Mouse (Mus musculus): Measurements from ENCODE around the gene Arid1b.

Gene Arid1b

DNA sequence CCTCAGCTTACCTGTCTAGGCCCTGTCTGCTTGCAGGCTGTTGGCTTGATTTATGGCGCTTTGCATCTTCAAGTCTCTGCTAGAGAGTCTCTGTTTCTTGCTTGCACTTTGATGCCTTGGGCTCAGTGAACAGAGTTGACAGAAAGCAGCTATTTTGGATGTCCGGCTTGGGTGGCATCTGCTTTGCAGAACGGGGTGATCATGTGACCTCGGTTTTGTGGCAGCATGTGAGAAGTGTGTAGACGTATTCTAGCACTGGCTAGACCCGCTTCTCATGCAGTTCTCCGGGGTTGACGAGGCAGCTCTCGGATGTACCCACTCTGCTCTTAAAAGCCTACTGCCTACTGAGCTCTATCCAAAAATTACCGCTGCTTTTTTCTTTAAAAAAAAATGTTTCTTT is 22.9 kb downstream of the Arid1b start:
- no peak for DNase-seq (ENCODE audit: low spot score in 2 of 2)

GRCm38 (mm10) chr17:5021303-5022003 is 27.3 kb downstream of the Arid1b start:
- DNase-seq (ENCODE audit: low spot score in 2 of 2): no peak

DNA sequence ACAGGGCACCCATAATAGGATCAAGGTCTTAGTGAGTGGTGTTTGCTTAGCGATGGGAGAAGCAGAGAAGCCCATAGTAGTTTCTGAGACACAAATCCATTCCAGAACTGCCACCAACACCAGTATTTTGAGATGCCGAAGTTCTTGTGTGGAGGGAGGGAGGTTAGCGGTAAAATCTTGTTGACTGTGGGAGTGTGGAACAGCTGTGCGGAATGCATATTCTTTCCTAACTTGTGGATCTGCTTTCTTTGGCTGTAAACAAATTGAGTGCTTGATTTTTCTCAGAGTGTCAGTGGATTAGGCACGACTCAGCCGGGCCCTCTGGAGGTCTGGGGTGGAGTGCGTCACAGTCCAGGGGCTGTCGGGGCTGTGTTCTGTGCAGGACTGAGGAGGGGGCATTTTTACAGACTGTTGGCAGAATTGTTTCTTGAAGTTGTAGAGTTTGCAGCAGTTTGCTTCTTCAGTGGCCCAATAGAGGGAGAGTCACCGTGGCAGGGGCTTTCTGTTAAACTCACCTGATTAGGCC is 27.9 kb downstream of the Arid1b start:
- no peak for DNase-seq (ENCODE audit: low spot score in 2 of 2)

DNA sequence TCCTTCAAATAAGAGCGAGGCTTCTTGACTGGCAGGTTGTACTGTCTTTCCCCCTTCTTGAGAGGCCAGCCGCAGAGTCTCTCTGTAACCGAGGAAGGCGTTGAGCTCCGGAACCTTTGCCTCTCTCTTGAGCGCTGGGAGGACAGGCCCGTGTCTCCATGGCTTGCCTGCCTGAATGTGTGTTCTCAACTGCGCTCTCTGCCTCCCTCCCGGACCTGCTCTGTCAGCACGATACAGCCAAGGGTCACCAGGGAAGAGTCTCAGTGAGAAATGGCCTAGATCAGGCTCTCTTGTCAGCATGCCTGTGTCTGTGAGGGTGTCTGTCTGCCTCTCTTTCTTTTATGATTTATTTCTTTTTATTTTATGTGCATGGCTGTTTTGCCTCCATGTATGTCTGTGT is 29.6 kb downstream of the Arid1b start:
- no peak for DNase-seq (ENCODE audit: low spot score in 2 of 2)

- DNase-seq (ENCODE audit: low spot score in 2 of 2): no peak
These were observed 31.3 kb downstream of the Arid1b start for GRCm38 (mm10) chr17:5025400-5025799.

GRCm38 (mm10) chr17:5026578-5026977 is 32.4 kb downstream of the Arid1b start:
- no peak for DNase-seq (ENCODE audit: low spot score in 2 of 2)

DNA sequence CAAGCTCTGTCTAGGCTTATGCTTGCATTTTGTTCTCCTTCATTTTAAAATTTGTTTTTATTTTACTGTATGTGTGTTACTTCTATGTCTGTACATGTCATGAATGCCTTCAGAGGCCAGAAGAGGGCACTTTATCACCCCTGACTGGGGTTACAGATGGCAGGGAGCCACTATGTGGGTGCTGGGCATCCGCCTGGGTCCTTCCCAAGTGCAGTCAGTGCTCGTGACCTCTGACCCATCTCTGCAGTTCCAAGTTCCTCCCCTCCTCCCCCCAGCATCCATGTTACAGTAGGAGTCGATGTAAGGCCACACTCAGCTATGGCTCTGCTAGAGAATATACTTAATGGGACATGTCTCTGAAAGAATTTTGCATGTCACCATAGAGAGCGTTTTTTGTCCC is 35.0 kb downstream of the Arid1b start:
- no peak for DNase-seq (ENCODE audit: low spot score in 2 of 2)

GRCm38 (mm10) chr17:5030290-5030689 is 36.2 kb downstream of the Arid1b start:
- DNase-seq (ENCODE audit: low spot score in 2 of 2): no peak

DNA sequence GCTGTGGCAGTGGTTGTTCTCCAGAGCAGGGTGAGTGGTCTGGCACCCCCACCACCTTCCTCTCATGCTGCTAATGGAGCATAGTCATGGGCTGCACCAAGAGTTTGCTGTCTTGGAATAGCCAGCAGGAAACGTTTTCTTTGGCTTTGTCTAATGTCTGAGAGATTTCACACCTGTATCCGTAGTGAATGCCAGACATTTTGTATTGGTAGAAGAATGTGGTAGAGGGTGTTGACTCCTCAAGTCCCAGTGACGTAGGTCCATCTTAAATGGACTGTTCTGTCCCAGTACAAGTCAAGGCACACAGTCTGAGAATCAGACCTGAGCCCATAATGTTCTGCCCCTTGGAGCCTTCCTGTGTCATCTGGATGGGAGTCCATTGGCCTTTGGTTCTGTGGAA is 39.2 kb downstream of the Arid1b start:
- no peak for DNase-seq (ENCODE audit: low spot score in 2 of 2)

DNA sequence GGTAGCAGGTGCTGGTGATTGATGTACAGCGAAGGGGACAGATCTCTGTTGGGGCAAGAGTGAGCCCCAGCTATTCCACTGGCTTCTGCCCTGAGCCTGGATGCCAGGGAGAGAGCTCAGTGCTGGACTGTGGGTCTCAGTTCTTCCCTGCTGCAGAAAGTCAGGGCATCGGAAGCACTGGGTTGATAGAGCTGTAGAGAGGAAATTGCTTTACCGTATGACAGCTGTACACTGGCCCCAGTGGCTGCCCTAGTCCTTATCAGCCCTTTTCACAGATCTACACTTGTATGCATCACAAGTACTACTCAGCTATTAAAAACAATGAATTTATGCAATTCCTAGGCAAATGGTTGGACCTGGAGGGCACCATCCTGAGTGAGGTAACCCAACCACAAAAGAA is 40.1 kb downstream of the Arid1b start:
- DNase-seq (ENCODE audit: low spot score in 2 of 2): no peak

GRCm38 (mm10) chr17:5036200-5036835 is 42.2 kb downstream of the Arid1b start:
- no peak for DNase-seq (ENCODE audit: low spot score in 2 of 2)

DNA sequence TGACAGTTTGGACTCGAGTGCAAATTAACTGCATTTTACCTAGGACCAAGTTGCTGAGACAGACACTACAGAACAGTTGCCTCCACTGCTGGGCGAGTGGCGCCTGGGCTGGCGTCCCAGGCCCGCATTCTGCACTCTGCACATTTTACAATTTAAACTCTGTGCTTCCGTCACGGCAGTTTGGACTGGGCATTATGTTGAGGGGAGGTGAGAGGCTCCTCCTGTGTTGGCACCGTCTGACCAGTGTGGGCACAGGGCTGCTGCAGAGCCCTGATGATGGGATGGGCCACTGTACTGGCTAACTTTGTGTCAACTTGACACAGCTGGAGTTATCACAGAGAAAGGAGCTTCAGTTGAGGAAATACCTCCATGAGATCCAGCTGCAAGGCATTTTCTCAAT is 43.1 kb downstream of the Arid1b start:
- DNase-seq (ENCODE audit: low spot score in 2 of 2): no peak

DNA sequence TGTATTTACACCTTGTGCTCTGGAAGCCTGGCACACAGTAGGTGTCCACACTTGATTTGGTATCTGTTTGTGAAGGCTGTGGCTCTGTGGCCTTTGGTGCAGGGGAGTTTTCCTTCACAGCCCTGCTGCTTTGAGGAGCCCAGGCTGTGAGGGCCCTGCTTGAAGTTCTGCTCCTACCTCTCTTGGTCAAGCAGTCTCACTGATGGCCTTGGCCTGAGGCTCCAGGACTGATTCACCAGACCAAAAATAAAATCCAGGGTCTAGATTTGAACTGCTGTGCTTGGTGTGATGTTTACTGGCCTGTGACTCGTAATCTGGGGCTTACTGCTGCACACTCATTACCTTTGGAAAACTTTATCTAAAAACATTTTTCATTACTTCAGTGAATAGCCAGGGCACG is 45.7 kb downstream of the Arid1b start:
- no peak for DNase-seq (ENCODE audit: low spot score in 2 of 2)

DNA sequence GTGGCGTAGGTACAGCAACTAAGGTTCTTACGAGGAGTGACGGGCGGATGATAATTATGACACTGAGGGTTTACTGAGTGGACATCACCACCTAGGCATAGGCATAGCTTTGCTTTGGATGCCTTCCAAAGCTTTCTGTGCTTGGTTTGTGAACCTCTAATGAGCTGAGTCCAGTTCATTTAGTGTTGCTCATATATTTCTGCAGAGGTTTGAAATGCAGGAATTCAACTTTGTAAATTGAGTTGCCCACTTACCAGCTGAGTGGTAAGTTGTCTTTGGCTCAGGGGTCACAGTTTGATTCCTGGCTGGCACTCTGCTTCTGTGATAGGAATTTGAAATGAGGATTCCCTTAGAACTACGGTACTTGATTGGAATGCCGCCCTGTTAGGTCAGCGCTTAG is 49.7 kb downstream of the Arid1b start:
- no peak for DNase-seq (ENCODE audit: low spot score in 2 of 2)

DNA sequence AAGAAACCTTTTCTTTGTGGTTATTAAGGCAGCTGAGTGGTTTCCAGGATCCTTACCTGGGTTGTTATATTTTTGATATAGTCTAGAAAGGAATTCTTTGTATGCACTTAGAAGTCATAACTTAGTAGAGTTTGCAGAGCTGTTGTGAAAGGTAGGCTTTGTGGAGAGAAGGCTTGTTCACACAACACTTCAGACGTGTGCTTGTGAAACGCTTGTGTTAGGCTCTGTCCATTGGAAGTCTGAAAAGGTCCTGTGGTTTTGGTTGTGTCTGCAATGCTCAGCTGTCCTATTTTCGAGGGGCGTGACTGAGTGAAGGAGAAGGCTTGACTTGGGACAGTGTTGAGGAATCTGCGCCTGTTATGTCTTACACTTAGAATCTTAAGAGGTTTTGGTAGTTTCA is 51.5 kb downstream of the Arid1b start:
- no peak for DNase-seq (ENCODE audit: low spot score in 2 of 2)

DNA sequence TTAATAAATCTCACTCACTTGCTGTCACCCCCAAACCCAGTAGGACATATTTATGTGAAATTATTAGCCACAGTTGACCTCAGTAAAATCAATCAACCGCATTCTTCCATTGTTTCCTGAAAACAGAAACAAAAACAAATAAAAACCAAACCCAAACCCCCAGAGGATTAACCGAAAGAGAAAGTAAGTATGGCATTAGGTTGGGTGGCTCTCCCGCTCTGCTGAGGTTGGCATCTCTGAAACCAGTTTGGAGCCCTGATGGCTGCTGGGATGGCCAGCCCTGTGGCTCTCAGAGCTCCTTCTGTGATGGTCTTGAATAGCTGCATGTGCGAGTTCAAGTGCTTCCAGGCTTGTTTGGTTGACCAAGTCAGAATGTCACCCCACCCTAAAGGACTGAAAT is 53.2 kb downstream of the Arid1b start:
- DNase-seq (ENCODE audit: low spot score in 2 of 2): no peak

- DNase-seq (ENCODE audit: low spot score in 2 of 2): no peak
These were observed 56.1 kb downstream of the Arid1b start for GRCm38 (mm10) chr17:5050266-5050665.

- DNase-seq (ENCODE audit: low spot score in 2 of 2): no peak
These were observed 56.9 kb downstream of the Arid1b start for GRCm38 (mm10) chr17:5050970-5051530.

- DNase-seq (ENCODE audit: low spot score in 2 of 2): no peak
These were observed 58.1 kb downstream of the Arid1b start for GRCm38 (mm10) chr17:5052091-5052799.

- DNase-seq (ENCODE audit: low spot score in 2 of 2): no peak
These were observed 58.7 kb downstream of the Arid1b start for GRCm38 (mm10) chr17:5052800-5053179.

DNA sequence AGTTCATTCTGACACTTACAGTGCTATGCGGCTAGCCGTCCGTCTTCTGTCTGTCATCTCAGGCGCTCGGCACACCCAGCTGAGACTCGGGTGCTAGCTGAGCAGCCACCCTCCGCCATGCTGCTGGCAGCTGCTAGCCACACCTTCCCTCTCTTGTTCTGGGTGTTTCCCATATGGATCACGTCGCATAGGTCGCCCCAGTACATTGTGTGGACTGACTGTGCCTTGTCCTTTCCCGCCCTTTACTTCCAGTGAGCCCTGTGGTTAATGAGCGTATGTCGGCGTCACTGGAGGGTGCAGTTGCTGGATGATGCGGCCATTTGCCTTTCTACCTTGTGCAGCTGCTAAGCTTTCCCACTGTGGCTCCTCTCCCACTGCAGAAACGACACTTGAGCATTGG is 59.1 kb downstream of the Arid1b start:
- no peak for DNase-seq (ENCODE audit: low spot score in 2 of 2)

GRCm38 (mm10) chr17:5055412-5055811 is 61.3 kb downstream of the Arid1b start:
- no peak for DNase-seq (ENCODE audit: low spot score in 2 of 2)

DNA sequence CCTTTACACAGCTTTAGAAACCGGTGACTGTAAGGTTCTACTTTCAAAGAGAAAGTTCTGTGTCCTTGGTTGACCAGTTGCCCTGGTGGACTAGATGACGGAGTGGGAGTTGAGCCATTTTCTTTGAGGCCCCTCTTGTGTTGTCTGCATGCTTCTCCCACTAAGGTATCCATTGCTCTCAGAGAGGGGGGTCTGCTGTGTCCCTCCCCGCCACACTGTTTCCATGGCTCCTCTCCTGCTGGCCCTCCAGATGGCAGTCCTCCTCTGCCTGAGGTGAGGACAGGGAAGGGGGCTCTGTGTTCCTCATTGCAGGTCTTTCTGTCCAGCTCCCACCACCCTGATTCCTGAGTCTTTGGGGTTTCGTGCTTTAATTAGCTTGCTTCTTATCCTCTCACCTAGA is 62.5 kb downstream of the Arid1b start:
- no peak for DNase-seq (ENCODE audit: low spot score in 2 of 2)

Measured in spleen, postnatal 10 days (tissue).